Mouse (Mus musculus): ENCODE measurements around the gene Evc2. TPM values are rescaled to one million over a fixed set of nuclear protein-coding genes. Genes with fewer than 3 reads are reported as not detected.

Evc2 gene
- polyA plus RNA-seq, 2 experiments: 22.0 to 46.2 TPM

- no peak overlapping the region for H3K4me2 ChIP-seq (replicated peaks; ENCODE audit: low read depth, low read length, severe bottlenecking)
- no peak overlapping the region for H3K9ac ChIP-seq (ENCODE audit: low read depth, low read length, severe bottlenecking)
- H3K4me3 ChIP-seq (replicated peaks; ENCODE audit: low read length): no peak overlapping the region
- DNase-seq (ENCODE audit: low spot score) (no peak), ATAC-seq (ENCODE audit: low FRiP score, low read depth) (no peak)
- H3K9me3 ChIP-seq (ENCODE audit: control insufficient read depth, low read length): no peaks in the 10 kb centered on the region
- no peak overlapping the region for H3K27ac ChIP-seq (replicated peaks; ENCODE audit: low read depth, low read length)
- no peaks in the 10 kb centered on the region for H3K27me3 ChIP-seq (ENCODE audit: control insufficient read depth, insufficient read depth, low read length)
- 89% methylated on average over 4 of the region's 4 CpGs for WGBS
- H3K4me1 ChIP-seq (ENCODE audit: control insufficient read depth, insufficient read depth, low read length): no peaks in the 10 kb centered on the region
- H3K36me3 ChIP-seq (ENCODE audit: control insufficient read depth, insufficient read depth, low read length): peaks cover 68% of the 10 kb centered on the region
- no peak for TF ChIP-seq POLR2A (IDR thresholded peaks at IDR 0.05; ENCODE audit: borderline replicate concordance, extremely low read depth, insufficient read depth, insufficient read length)
Observed at GRCm38 (mm10) chr5:37380641-37381040, 42.3 kb downstream of the Evc2 start.

- no peak for ATAC-seq (ENCODE audit: low FRiP score, low read depth)
- 90% methylated on average over 3 of the region's 3 CpGs for WGBS
- H3K36me3 ChIP-seq (ENCODE audit: control insufficient read depth, insufficient read depth, low read length): peaks cover 78% of the 10 kb centered on the region
Observed at GRCm38 (mm10) chr5:37383570-37383969, 45.3 kb downstream of the Evc2 start.

GRCm38 (mm10) chr5:37388646-37389045 lies 50.3 kb downstream of the Evc2 start:
- peaks cover 73% of the 10 kb centered on the region for H3K36me3 ChIP-seq (ENCODE audit: control insufficient read depth, insufficient read depth, low read length)
- TF ChIP-seq POLR2A (IDR thresholded peaks at IDR 0.05; ENCODE audit: borderline replicate concordance, extremely low read depth, insufficient read depth, insufficient read length): no peak
- ATAC-seq (ENCODE audit: low FRiP score, low read depth): no peak

More at GRCm38 (mm10) chr5:37383570-37383969, 45.3 kb downstream of the Evc2 start:
- no peak for TF ChIP-seq POLR2A (IDR thresholded peaks at IDR 0.05; ENCODE audit: borderline replicate concordance, extremely low read depth, insufficient read depth, insufficient read length)
- Histone ChIP-seq H3K9ac (ENCODE audit: low read depth, low read length, severe bottlenecking) (no peak overlapping the region), H3K4me1 (ENCODE audit: control insufficient read depth, insufficient read depth, low read length) (no peaks in the 10 kb centered on the region), H3K27ac (replicated peaks; ENCODE audit: low read depth, low read length) (no peak overlapping the region), H3K9me3 (ENCODE audit: control insufficient read depth, low read length) (no peaks in the 10 kb centered on the region), H3K4me3 (replicated peaks; ENCODE audit: low read length) (no peak overlapping the region), H3K27me3 (ENCODE audit: control insufficient read depth, insufficient read depth, low read length) (no peaks in the 10 kb centered on the region), H3K4me2 (replicated peaks; ENCODE audit: low read depth, low read length, severe bottlenecking) (no peak overlapping the region)
- DNase-seq (ENCODE audit: low spot score): no peak

GRCm38 (mm10) chr5:37389808-37390495 lies 51.7 kb downstream of the Evc2 start:
- H3K27me3 ChIP-seq (ENCODE audit: control insufficient read depth, insufficient read depth, low read length): no peaks in the 10 kb centered on the region
- no peak for DNase-seq (ENCODE audit: low spot score)

More at GRCm38 (mm10) chr5:37388646-37389045, 50.3 kb downstream of the Evc2 start:
- no peak for DNase-seq (ENCODE audit: low spot score)
- Histone ChIP-seq H3K4me1 (ENCODE audit: control insufficient read depth, insufficient read depth, low read length) (no peaks in the 10 kb centered on the region), H3K9me3 (ENCODE audit: control insufficient read depth, low read length) (no peaks in the 10 kb centered on the region), H3K4me2 (replicated peaks; ENCODE audit: low read depth, low read length, severe bottlenecking) (no peak overlapping the region), H3K9ac (ENCODE audit: low read depth, low read length, severe bottlenecking) (no peak overlapping the region), H3K27ac (replicated peaks; ENCODE audit: low read depth, low read length) (no peak overlapping the region), H3K4me3 (replicated peaks; ENCODE audit: low read length) (no peak overlapping the region), H3K27me3 (ENCODE audit: control insufficient read depth, insufficient read depth, low read length) (no peaks in the 10 kb centered on the region)
- WGBS: 82% methylated on average over 3 of the region's 3 CpGs

GRCm38 (mm10) chr5:37390923-37391322 lies 52.6 kb downstream of the Evc2 start:
- ATAC-seq (ENCODE audit: low FRiP score, low read depth): no peak
- H3K36me3 ChIP-seq (ENCODE audit: control insufficient read depth, insufficient read depth, low read length): peaks cover 75% of the 10 kb centered on the region

More at GRCm38 (mm10) chr5:37389808-37390495, 51.7 kb downstream of the Evc2 start:
- WGBS: 43% methylated on average over 13 of the region's 13 CpGs
- H3K4me2 ChIP-seq (replicated peaks; ENCODE audit: low read depth, low read length, severe bottlenecking): no peak overlapping the region
- no peak for TF ChIP-seq POLR2A (IDR thresholded peaks at IDR 0.05; ENCODE audit: borderline replicate concordance, extremely low read depth, insufficient read depth, insufficient read length)
- no peak overlapping the region for H3K27ac ChIP-seq (replicated peaks; ENCODE audit: low read depth, low read length)
- no peaks in the 10 kb centered on the region for H3K9me3 ChIP-seq (ENCODE audit: control insufficient read depth, low read length)
- no peak for ATAC-seq (ENCODE audit: low FRiP score, low read depth)
- H3K36me3 ChIP-seq (ENCODE audit: control insufficient read depth, insufficient read depth, low read length): peaks cover 75% of the 10 kb centered on the region
- no peak overlapping the region for H3K4me3 ChIP-seq (replicated peaks; ENCODE audit: low read length)
- H3K4me1 ChIP-seq (ENCODE audit: control insufficient read depth, insufficient read depth, low read length): no peaks in the 10 kb centered on the region
- no peak overlapping the region for H3K9ac ChIP-seq (ENCODE audit: low read depth, low read length, severe bottlenecking)

More at GRCm38 (mm10) chr5:37390923-37391322, 52.6 kb downstream of the Evc2 start:
- TF ChIP-seq POLR2A (IDR thresholded peaks at IDR 0.05; ENCODE audit: borderline replicate concordance, extremely low read depth, insufficient read depth, insufficient read length): no peak
- DNase-seq (ENCODE audit: low spot score): no peak
- Histone ChIP-seq H3K9me3 (ENCODE audit: control insufficient read depth, low read length) (no peaks in the 10 kb centered on the region), H3K4me1 (ENCODE audit: control insufficient read depth, insufficient read depth, low read length) (no peaks in the 10 kb centered on the region), H3K27ac (replicated peaks; ENCODE audit: low read depth, low read length) (no peak overlapping the region), H3K27me3 (ENCODE audit: control insufficient read depth, insufficient read depth, low read length) (no peaks in the 10 kb centered on the region), H3K4me3 (replicated peaks; ENCODE audit: low read length) (no peak overlapping the region), H3K4me2 (replicated peaks; ENCODE audit: low read depth, low read length, severe bottlenecking) (no peak overlapping the region), H3K9ac (ENCODE audit: low read depth, low read length, severe bottlenecking) (no peak overlapping the region)
- WGBS: 93% methylated on average over 10 of the region's 10 CpGs

All from limb, embryonic 14.5 days (tissue).